In the genomic region with DNA sequence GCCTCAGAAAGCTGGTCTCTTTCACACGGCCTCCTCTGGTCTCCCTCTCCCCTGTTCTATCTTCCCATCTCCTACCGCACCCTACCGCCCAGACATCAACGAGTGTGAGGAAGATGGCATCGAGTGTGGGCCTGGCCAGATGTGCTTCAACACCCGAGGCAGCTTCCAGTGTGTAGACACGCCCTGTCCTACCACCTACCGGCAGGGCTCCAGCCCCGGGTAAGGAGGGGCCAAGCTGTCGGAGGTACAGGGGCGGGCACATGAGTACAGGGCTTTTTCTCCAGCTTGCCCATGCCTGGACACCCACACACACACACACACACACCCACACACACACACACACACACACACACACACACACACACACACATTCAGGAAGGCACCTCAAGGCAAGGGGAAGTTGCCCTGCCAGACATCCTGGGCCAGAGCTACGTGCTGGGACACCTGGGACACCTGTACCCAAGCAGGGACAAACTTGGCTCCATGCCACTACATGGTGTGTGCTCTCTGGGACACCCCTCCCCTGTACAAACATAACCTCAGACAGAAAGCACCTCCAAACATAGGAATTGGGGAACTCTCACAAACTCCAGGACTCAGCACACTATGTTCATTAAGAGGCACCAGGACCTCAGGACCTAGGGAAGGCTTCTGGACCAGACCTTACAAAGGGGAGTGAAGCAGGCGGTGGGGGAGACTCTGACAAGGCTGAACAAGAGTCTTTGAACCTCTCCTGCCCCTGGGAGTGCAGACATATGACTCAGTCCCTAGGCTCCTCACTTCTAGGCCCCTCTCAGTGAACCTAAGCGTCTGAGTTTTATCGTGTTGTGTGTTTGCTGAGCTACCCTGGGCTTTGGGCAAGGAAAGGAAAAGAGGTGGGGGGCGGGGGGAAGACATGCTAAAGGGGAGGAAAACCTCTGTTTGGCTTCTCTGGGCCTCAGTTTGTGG, we compare ENCODE assay signal across 9 mouse cellular contexts. TPM values are rescaled to one million over a fixed set of nuclear protein-coding genes. Genes with fewer than 3 reads are reported as not detected.
A peak's percentile ranks its signal among the peaks of the same experiment; 100 is the strongest.
DNase-seq lines count a peak whose midpoint lies in the region; ATAC-seq and TF ChIP-seq lines count a peak whose summit lies in the region.
"Had no signal": no experiment of that assay in that cellular context is flagged by ENCODE, and none has a peak within 500 bp of the region (broad histone marks: within the 10 kb centered on the region; RNA-seq: fewer than 3 reads in every experiment).

No protein-coding gene starts in this region.

- no peak for ATAC-seq in heart, postnatal 0 days (ENCODE audit: insufficient read depth, low read depth)
- ATAC-seq in hindbrain, embryonic 16.5 days = no peak
- peak; percentile 18; the same call in 1 of the 2 replicates for ATAC-seq in midbrain, embryonic 13.5 days

- DNase-seq in heart, postnatal 0 days (ENCODE audit: low spot score) = no peak
- DNase-seq in heart, adult 2 months = no peak
- DNase-seq in MEL (ENCODE audit: low read depth, low spot score) = peak; percentile 54
- no peak for DNase-seq in right cerebral cortex, adult 2 months (ENCODE audit: low spot score in 2 of 2)
- DNase-seq in gastrocnemius, postnatal 4 days (ENCODE audit: low spot score in 2 of 2) = no peak
- DNase-seq in thymus, adult 2 months = no peak

- TF ChIP-seq RAD21 in MEL (IDR thresholded peaks at IDR 0.05; ENCODE audit: low read depth, low read length) = no peak

- no peak overlapping the region for H3K4me3 ChIP-seq in heart, postnatal 0 days (ENCODE audit: low read depth, low read length)
- H3K4me3 ChIP-seq in heart, adult 2 months = no peak overlapping the region
- H3K4me3 ChIP-seq in MEL (ENCODE audit: control insufficient read depth in 1 of 2, insufficient read depth in 1 of 2, low read depth in 2 of 2, low read length in 2 of 2) = peak overlapping the region; percentile 46 to 56
- H3K4me3 ChIP-seq in hindbrain, embryonic 16.5 days (ENCODE audit: low read length) = peak overlapping the region; percentile 48; the same call in 1 of the 2 replicates
- H3K4me3 ChIP-seq in midbrain, embryonic 13.5 days (replicated peaks) = no peak overlapping the region
- no peak overlapping the region for H3K4me3 ChIP-seq in thymus, adult 2 months (ENCODE audit: control insufficient read depth, insufficient read depth, low read length)

- no peaks in the 10 kb centered on the region for H3K9me3 ChIP-seq in heart, postnatal 0 days (replicated peaks; ENCODE audit: control insufficient read depth, low read length)
- H3K9me3 ChIP-seq in MEL (replicated peaks; ENCODE audit: insufficient read depth, low read length) = no peaks in the 10 kb centered on the region
- no peaks in the 10 kb centered on the region for H3K9me3 ChIP-seq in hindbrain, embryonic 16.5 days (ENCODE audit: control insufficient read depth, low read length)
- no peaks in the 10 kb centered on the region for H3K9me3 ChIP-seq in midbrain, embryonic 13.5 days
- H3K9me3 ChIP-seq: G1E had no signal

- no peak for TF ChIP-seq POLR2A in heart, adult 2 months (IDR thresholded peaks at IDR 0.05; ENCODE audit: insufficient read depth, low read depth, low read length)
- TF ChIP-seq POLR2A in MEL (IDR thresholded peaks at IDR 0.05; ENCODE audit: control insufficient read depth in 1 of 2, insufficient read depth in 1 of 2, low read depth in 1 of 2, low read length in 2 of 2, poor library complexity in 1 of 2) = no peak
- TF ChIP-seq POLR2A in thymus, adult 2 months (IDR thresholded peaks at IDR 0.05; ENCODE audit: control insufficient read depth, extremely low read depth, insufficient read depth, low read length, poor library complexity) = no peak

- H3K4me2 ChIP-seq in heart, postnatal 0 days (ENCODE audit: low read depth, low read length) = peak overlapping the region; percentile 68
- peak overlapping the region; percentile 74 for H3K4me2 ChIP-seq in hindbrain, embryonic 16.5 days (ENCODE audit: low read length)
- peak overlapping the region; percentile 67 for H3K4me2 ChIP-seq in midbrain, embryonic 13.5 days (replicated peaks)

- H3K79me2 ChIP-seq in heart, adult 2 months (replicated peaks; ENCODE audit: control insufficient read depth, insufficient read depth, low read length) = no peaks in the 10 kb centered on the region
- no peaks in the 10 kb centered on the region for H3K79me2 ChIP-seq in MEL (ENCODE audit: control insufficient read depth, insufficient read depth, low read length, poor library complexity)

- TF ChIP-seq EP300 in heart, postnatal 0 days (IDR thresholded peaks at IDR 0.05; ENCODE audit: low read depth) = no peak
- TF ChIP-seq EP300 in heart, adult 2 months (IDR thresholded peaks at IDR 0.05; ENCODE audit: insufficient read depth, low read depth, low read length) = no peak
- TF ChIP-seq EP300 in MEL (IDR thresholded peaks at IDR 0.05; ENCODE audit: low read depth in 1 of 2, low read length in 2 of 2) = no peak

- H3K4me1 ChIP-seq in heart, postnatal 0 days (ENCODE audit: control insufficient read depth, insufficient read depth) = peaks cover 17% of the 10 kb centered on the region
- H3K4me1 ChIP-seq in heart, adult 2 months (ENCODE audit: control insufficient read depth, insufficient read depth, low read length) = no peaks in the 10 kb centered on the region
- peaks cover 7 to 24% of the 10 kb centered on the region in 2 experiments for H3K4me1 ChIP-seq in MEL (ENCODE audit: control insufficient read depth in 1 of 2, insufficient read depth in 2 of 2, low read length in 2 of 2)
- H3K4me1 ChIP-seq in hindbrain, embryonic 16.5 days (ENCODE audit: control insufficient read depth, insufficient read depth, low read depth, low read length) = peaks cover 6% of the 10 kb centered on the region; the same call in 1 of the 2 replicates
- peaks cover 13% of the 10 kb centered on the region for H3K4me1 ChIP-seq in midbrain, embryonic 13.5 days (replicated peaks)
- peaks cover 35% of the 10 kb centered on the region for H3K4me1 ChIP-seq in thymus, adult 2 months (replicated peaks; ENCODE audit: control insufficient read depth, insufficient read depth, low read length)

- peaks cover 32% of the 10 kb centered on the region for H3K27me3 ChIP-seq in heart, postnatal 0 days (ENCODE audit: control insufficient read depth, insufficient read depth, low read length)
- H3K27me3 ChIP-seq in heart, adult 2 months (ENCODE audit: control insufficient read depth, insufficient read depth, low read length) = peaks cover 7% of the 10 kb centered on the region
- no peaks in the 10 kb centered on the region; a peak in 1 of 4 replicates for H3K27me3 ChIP-seq in MEL (ENCODE audit: control insufficient read depth in 1 of 2, insufficient read depth in 2 of 2, low read length in 2 of 2)
- peaks cover 18% of the 10 kb centered on the region for H3K27me3 ChIP-seq in hindbrain, embryonic 16.5 days (replicated peaks; ENCODE audit: control insufficient read depth, insufficient read depth, low read length)
- H3K27me3 ChIP-seq in midbrain, embryonic 13.5 days = peaks cover 73% of the 10 kb centered on the region
- no peaks in the 10 kb centered on the region for H3K27me3 ChIP-seq in thymus, adult 2 months (ENCODE audit: control insufficient read depth, insufficient read depth, low read length)

- no peak for TF ChIP-seq CTCF in heart, postnatal 0 days (IDR thresholded peaks at IDR 0.05; ENCODE audit: low read depth)
- TF ChIP-seq CTCF in heart, adult 2 months (IDR thresholded peaks at IDR 0.05) = no peak
- no peak for TF ChIP-seq CTCF in MEL (IDR thresholded peaks at IDR 0.05 in 2 of 3, conservative IDR thresholded peaks at IDR 0.05 in 1 of 3; ENCODE audit: control insufficient read depth in 1 of 3, insufficient read depth in 1 of 3, low read depth in 2 of 3, low read length in 3 of 3, poor library complexity in 1 of 3, severe bottlenecking in 1 of 3)
- no peak for TF ChIP-seq CTCF in thymus, adult 2 months (IDR thresholded peaks at IDR 0.05; ENCODE audit: borderline replicate concordance, control insufficient read depth, extremely low read depth, insufficient read depth, low read length, poor library complexity)

- no peaks in the 10 kb centered on the region for H3K36me3 ChIP-seq in heart, postnatal 0 days (replicated peaks; ENCODE audit: control insufficient read depth, insufficient read depth, low read length)
- H3K36me3 ChIP-seq in heart, adult 2 months (ENCODE audit: control insufficient read depth, insufficient read depth, low read length) = no peaks in the 10 kb centered on the region
- H3K36me3 ChIP-seq in MEL (ENCODE audit: control insufficient read depth in 1 of 2, insufficient read depth in 2 of 2, low read length in 2 of 2) = no peaks in the 10 kb centered on the region; a peak in 1 of 4 replicates
- H3K36me3 ChIP-seq in hindbrain, embryonic 16.5 days (ENCODE audit: control insufficient read depth, insufficient read depth, low read length) = no peaks in the 10 kb centered on the region
- no peaks in the 10 kb centered on the region for H3K36me3 ChIP-seq in midbrain, embryonic 13.5 days
- H3K36me3 ChIP-seq in thymus, adult 2 months (ENCODE audit: control insufficient read depth, insufficient read depth, low read length) = no peaks in the 10 kb centered on the region
- H3K36me3 ChIP-seq: G1E had no signal

- H3K9ac ChIP-seq in heart, postnatal 0 days (replicated peaks; ENCODE audit: low read depth, low read length) = no peak overlapping the region
- no peak overlapping the region for H3K9ac ChIP-seq in heart, adult 2 months (ENCODE audit: low read depth, low read length)
- H3K9ac ChIP-seq in MEL (ENCODE audit: control insufficient read depth, low read depth, low read length, poor library complexity, severe bottlenecking) = peak overlapping the region; percentile 66
- H3K9ac ChIP-seq in hindbrain, embryonic 16.5 days (ENCODE audit: low read depth, low read length) = no peak overlapping the region
- H3K9ac ChIP-seq in midbrain, embryonic 13.5 days (replicated peaks) = no peak overlapping the region

- no peak overlapping the region for H3K27ac ChIP-seq in heart, postnatal 0 days (ENCODE audit: low read depth)
- H3K27ac ChIP-seq in heart, adult 2 months = no peak overlapping the region
- H3K27ac ChIP-seq in MEL (ENCODE audit: control insufficient read depth, low read depth, low read length) = no peak overlapping the region
- no peak overlapping the region for H3K27ac ChIP-seq in hindbrain, embryonic 16.5 days (ENCODE audit: low read depth, low read length)
- no peak overlapping the region for H3K27ac ChIP-seq in midbrain, embryonic 13.5 days
- H3K27ac ChIP-seq in thymus, adult 2 months (ENCODE audit: control insufficient read depth, insufficient read depth, low read length) = no peak overlapping the region

- WGBS in heart, postnatal 0 days = 53% methylated on average over 16 of the region's 16 CpGs
- 59% methylated on average over 16 of the region's 16 CpGs for WGBS in heart, adult 2 months
- WGBS in hindbrain, embryonic 16.5 days = 41% methylated on average over 16 of the region's 16 CpGs
- 46% methylated on average over 16 of the region's 16 CpGs for WGBS in midbrain, embryonic 13.5 days
- WGBS in thymus, adult 2 months = 19% methylated on average over 16 of the region's 16 CpGs

- intact Hi-C loops in heart, adult 2 months (cut with DNase I) = no loop called here

RNA-seq across cellular contexts. Expression of a gene that starts 10.7 kb away (rescaled TPM):
- total RNA-seq in heart, postnatal 0 days (2014; rRNA removed; ENCODE audit: low replicate concordance) = 8.2 and 16.8 TPM in 2 replicates
- polyA plus RNA-seq in heart, postnatal 0 days (2015; fragmentation: Nextera tagmentation; extraction: Ambion mirVana) = 4.3 and 4.9 TPM in 2 replicates
- total RNA-seq in heart, adult 2 months (2021) = 1 to 10 TPM; 5.4 to 6.5 TPM
- polyA plus RNA-seq in heart, adult 2 months (2012; rRNA removed) = 4.9 and 7.0 TPM in 2 replicates
- 45.0 and 49.7 TPM in 2 replicates for total RNA-seq in MEL (2012; rRNA removed)
- polyA plus RNA-seq in MEL (2012; ENCODE audit: insufficient read depth in 1 of 2, insufficient read length in 2 of 2, low read depth in 1 of 2, low replicate concordance in 2 of 2, missing spikeins in 1 of 2) = 10 to 100 TPM in 1 of 2 experiments, not detected in 1; 88.0 TPM
- 13.0 and 16.1 TPM in 2 replicates for polyA plus RNA-seq in hindbrain, embryonic 16.5 days (2015; fragmentation: Nextera tagmentation; extraction: Ambion mirVana)
- polyA plus RNA-seq in midbrain, embryonic 13.5 days (2015; fragmentation: Nextera tagmentation; extraction: Ambion mirVana) = 10.5 and 12.1 TPM in 2 replicates
- total RNA-seq in gastrocnemius, postnatal 4 days (2021) = 1 to 10 TPM; 2.8 to 4.2 TPM
- 36.3 and 46.6 TPM in 2 replicates for polyA plus RNA-seq in thymus, adult 2 months (2012; rRNA removed)
- total RNA-seq: G1E had no signal
- polyA plus RNA-seq: G1E had no signal

Comparison
In these comparisons a context has a peak if more than half of its experiments do, and no peak if none do; other contexts are left out.
1. H3K4me3 ChIP-seq: peak in MEL (2 of 2) and hindbrain, embryonic 16.5 days (single experiment); none in heart, postnatal 0 days (single experiment), heart, adult 2 months (single experiment), midbrain, embryonic 13.5 days (single experiment) and thymus, adult 2 months (single experiment).
2. Peak in every context shown above with its lines, with median percentiles within 50 percentile points of each other: H3K4me2 ChIP-seq.